Mouse (Mus musculus): ENCODE results near the gene Cap2.

Gene Cap2

DNA sequence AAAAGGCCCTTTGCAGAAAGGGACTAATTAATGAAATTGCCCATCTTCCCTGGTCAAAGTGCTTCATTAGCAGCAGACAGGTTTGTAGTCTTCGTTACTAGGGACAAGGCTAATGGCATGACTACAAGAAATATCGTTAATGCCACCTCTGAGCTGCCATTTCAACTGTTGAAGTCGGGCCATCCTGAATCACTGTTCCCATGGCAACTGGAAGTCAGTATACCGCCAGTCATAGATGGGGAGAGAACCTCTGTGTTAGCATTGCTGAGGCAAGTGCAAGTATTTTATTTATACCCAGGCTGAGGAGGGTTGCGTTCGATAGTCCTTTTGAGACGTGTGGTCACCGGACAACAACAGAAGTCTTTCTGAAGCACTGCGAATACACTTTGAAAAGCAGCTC lies 53.1 kb downstream of the Cap2 start:
- DNase-seq (ENCODE audit: low spot score in 2 of 2), result peak in 1 of 2 experiments; percentile 54

DNA sequence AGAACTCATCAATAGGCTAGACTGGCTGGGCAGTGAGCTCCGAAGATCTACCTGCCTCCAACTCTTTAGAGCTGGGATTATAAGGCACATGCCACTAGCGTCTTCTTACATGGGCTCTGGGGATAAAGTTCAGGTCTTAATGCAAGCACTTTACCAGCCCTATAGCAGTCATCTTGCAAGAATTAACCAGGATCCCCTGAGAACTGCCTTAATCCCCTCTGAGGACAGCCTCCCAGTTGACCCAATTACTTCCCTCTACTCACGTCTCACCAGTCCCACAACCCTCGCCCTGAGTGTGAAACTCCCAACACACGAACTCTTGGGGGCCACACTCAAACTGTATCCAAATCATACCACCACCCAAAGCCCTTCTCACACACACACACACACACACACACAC lies 64.3 kb downstream of the Cap2 start:
- no peak for DNase-seq (ENCODE audit: low spot score in 2 of 2)

DNA sequence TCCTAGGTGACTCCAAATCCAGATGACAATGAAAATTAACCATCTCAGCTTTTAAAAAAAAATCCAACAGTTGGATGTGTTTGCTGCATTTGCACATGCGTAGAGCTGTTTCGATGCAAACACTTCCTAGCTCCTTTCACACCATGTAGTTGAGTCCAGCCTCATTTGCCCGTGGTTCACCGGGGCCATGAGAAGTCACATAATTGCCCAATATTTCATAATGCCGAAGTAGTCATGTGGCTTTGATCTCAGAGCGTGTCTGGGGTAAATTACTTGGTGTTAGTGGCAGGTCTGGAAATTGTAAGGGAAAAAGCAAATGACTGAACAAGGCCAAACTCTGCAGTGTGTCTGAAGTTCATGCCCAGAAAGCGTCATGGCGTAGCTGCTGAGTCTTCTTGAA lies 67.8 kb downstream of the Cap2 start:
- DNase-seq (ENCODE audit: low spot score in 2 of 2), result no peak

DNA sequence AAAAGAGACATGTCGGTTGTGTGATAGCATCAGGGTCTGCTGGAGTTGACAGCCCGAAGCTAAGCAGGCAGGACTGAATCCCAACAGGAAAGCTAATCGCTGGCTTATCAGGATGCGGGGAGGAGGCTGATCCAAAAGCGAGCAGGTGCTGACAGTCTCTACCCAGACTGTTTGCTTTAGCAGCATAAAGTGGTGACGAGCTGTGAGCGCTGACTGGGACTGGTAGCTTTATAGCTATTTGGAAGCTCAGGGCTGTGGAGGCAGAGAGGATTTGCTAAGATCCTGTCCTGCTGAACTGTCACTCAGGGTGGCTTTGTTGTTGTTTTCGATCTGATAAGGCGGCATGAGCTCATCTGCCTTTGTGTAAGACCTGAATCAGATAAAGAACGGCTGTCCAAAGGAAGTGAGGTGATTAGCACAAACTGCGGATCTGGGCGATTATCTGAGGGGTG lies 69.5 kb downstream of the Cap2 start:
- DNase-seq (ENCODE audit: low spot score in 2 of 2), result peak; percentile 67 to 78

DNA sequence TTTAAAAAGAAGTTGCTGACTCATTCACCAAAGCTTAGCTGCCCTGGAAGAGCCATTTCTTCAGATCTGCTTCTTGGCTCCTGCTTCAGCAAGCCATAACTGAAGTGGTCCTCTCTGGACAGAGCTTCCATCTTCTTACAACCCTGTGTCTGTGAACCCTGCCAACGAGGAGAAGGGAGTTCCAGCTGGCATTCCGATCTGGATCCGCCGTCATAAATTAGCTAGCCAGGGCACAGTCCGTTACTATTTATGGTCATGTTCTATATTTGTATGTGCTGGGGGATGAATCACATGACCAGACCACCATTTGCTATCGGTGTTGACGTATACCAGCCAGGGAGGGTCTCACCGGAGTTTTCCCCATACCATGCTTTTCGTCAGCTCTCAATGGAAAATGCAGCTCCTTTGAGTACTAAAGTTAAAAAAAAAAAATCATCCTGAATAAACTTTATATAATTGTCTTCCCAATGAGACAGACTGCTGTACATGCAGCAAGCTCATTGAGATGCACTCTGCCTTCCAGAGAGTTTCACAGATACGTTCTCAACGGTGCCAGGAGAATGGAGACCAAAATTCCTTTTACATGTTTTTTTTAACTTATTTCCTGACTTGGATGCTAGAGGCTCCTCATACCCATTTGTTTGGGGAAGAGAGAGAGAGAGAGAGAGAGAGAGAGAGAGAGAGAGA lies 70.5 kb downstream of the Cap2 start:
- DNase-seq (ENCODE audit: low spot score in 2 of 2), result peak; percentile 68 to 84

DNA sequence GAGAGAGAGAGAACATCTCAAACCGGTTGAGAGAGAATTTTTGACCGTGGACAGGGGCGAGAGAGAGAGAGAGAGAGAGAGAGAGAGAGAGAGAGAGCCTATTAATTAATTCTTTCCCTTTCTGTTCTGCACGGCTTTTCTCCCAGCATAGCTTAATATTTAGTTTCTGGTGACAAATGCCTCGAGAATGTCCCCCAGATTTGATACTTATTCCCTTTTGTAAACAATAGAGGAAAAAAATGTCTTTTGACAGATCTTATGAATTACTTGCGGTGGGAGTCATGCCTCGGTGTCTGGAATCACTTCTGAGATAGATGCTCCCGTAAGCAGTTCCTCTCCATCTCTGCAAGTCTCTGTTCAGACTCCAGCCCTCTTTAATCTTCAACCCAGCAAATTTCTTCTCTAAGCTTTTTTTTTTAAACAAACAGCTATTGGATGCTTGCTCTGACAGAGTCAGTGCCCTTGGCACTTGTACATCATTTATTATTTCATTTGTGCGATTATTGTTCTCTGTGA lies 71.1 kb downstream of the Cap2 start:
- no peak for DNase-seq (ENCODE audit: low spot score in 2 of 2)

DNA sequence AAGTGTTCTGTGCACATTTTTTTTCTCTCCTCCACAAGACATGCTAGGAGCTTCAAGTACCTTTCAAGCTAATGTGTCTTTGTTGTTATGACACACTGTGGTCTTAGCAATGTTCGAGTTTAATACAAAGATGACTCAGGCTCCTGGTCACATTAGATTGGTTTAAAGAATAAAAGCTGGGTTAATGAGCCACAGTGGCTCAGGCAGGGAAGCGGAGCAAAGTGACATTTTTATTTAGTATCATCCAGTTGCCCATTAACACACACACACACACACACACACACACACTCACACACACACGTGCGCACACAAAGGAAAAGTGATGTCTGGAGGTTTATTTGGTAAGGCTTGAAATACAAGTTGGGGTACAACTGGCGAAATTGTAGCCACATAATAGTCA lies 72.6 kb downstream of the Cap2 start:
- no peak for DNase-seq (ENCODE audit: low spot score in 2 of 2)

DNA sequence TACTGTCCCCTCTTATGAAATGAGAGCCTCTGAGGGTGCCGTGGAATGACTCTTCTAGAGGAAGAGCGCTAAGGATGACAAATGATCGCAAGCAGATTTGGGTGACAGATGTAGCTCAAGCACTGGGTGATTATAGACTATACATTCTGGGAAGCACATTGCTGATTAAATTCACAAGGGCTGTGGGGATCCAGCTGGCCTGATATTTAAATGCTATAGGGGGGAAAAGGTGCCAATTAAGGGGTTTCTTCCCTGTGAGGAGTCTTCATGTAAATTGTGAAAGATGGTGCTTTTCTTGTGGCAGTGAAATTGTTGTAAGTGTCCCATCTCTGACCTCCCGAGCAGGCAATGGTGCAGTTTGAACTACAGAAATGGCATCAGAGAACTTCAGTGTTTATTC lies 73.1 kb downstream of the Cap2 start:
- DNase-seq (ENCODE audit: low spot score in 2 of 2), result no peak

DNA sequence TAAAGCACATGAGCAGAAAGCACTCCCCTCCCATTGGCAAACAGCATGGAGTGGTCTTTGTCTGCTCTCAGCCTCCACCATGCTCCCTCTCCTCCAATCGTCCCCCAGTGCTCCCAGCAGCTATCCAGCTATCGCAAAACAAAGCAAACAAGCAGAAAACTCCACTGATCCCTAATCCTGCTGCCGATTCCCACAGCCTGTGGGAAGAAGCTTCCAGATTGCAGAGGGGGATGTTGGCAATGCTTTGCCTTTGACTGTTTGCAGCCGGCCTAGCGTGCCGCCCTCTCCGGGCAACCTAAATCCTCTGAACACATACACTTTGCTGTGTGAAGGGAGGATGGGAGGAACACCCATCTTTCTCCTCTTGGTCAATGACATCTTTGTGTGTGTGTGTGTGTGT lies 83.2 kb downstream of the Cap2 start:
- DNase-seq (ENCODE audit: low spot score in 2 of 2), result no peak

DNA sequence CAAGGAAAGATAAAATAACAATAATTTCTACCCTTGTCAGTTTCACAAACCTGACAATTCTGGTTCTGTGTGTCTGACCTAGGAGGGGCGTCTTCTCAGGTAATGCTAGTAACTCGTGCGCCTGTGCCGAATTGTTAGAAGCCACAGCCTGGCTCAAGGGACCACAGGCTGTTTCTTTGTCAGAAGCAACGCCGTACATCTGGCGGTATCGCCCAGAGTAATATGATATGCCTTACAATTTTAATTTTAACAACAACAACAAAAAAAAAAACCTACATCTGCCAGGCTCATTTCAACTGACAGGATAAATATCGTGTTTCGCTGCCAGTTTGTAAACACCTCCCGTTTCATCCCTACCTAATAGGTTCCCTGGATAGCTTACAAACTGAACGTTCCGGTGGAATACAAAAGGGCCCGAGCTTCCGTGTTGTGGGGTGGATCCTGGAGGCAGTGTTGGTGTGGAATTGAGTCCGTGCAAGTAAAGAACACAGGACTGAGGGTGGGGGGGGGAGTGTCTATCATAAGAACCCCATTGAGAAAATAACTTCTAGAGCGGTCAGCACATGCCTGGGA lies 86.2 kb downstream of the Cap2 start:
- no peak for DNase-seq (ENCODE audit: low spot score in 2 of 2)

DNA sequence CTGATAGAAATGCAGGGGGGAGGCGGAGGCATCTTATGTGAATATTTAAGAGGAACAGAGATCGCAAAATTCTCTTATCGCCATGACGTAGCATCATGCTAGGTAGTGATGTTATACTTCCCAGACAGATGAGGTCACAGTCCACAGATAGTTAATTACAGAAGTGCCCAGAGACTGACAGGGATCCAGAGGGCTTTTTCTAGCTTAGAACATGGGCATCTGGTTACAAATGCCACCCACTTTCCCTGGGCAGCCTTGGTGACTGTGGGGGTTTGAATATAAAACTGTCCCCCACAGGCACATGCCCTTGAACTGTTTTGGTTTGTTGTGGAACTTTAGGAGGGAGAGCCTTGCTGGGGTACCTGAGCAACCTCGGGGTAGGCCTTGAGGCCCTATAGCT lies 87.0 kb downstream of the Cap2 start:
- DNase-seq (ENCODE audit: low spot score in 2 of 2), result no peak

DNA sequence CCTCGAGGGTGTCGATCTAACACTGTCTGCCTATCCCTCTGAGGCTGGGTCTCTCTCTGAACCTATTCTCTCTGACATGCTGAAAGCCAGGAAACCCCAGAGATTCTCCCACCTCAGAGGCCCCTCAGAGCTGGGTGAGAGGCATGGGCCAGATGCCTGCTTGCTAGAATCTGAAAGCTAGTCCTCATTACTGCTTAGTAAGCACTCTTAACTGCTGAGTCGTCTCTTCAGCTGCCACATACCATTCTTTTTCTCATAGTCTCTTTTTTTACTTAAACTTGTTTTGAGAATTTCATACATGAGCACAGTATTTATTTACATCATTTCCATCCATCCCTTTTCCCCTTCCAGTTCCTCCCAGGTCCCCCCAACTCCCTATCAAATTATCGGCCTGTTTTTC lies 89.2 kb downstream of the Cap2 start:
- DNase-seq (ENCODE audit: low spot score in 2 of 2), result no peak

DNA sequence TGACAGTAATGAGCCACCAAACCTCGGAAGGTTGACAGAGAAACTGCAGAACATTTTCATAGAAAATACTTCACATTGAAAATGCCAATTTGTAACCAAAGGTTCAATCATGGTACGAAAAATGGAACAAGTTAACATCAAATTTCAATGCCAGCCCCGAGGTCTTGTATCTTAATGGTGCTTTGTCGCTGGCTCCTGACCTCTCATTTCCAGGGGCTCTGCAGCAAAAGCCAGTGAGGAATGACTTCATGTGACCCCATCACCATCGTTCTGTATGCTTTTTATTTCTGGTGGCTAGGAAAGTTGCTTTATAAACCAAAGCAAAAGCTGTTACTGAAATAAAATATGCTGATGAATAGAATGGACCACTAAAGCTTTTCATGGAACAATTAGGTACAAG lies 99.0 kb downstream of the Cap2 start:
- no peak for DNase-seq (ENCODE audit: low spot score in 2 of 2)

DNA sequence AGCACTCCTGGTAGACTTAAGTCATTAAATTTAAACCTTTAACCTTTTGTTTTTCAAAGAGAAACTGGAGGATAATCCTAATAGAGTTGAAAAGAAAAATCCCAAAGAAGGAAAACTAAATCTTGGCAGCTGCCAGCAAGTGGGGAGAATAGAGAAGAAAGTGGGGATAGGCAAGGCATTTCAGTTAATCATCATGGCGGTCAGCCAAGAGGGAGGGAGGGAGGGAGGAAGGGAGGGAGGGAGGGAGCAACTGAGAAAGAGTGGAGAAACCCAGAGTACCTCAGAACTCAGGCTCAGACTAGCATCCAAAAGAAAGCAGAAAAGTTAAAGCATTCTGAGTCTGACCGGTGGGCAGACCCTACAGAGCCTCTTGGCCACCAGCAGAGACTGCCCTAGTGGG lies 99.7 kb downstream of the Cap2 start:
- no peak for DNase-seq (ENCODE audit: low spot score in 2 of 2)

DNA sequence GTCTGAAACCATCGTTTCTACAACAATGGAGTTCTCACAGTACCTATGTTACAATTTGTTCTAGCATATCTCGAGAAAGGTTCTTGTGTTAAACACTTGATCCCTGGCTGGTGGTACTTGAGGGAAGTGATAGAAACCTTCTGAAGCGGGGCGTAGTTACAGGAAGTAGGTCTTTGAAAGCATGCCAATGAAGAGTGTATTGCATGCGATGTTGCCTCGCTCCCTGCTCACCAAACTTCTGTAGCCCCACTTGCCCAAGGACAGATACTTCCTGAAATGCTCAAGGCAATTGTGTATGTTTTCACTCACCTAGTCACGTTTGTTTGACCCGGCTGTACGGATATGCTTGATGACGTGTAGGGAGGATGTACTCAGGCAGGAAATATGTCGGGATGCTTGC lies 101.0 kb downstream of the Cap2 start:
- DNase-seq (ENCODE audit: low spot score in 2 of 2), result no peak

DNA sequence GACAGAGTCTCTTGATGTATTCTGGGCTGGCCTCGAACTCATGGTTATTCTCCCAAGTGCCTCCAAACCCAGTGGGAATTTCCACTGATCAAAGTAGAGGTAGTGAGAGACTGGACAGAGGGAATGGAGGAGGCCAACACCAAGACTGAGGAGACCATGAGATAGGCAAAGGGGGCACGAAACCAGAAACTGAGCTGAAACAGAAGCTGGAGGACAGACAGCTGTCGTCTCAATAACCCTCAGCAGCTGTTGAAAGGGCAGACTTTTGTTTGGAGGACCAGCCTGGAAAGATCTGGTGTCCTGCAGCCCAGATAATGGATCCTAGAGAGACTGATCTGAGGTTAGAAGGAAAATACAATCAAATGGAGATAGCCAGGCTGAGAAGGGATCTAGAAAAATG lies 109.4 kb downstream of the Cap2 start:
- DNase-seq (ENCODE audit: low spot score in 2 of 2), result no peak

DNA sequence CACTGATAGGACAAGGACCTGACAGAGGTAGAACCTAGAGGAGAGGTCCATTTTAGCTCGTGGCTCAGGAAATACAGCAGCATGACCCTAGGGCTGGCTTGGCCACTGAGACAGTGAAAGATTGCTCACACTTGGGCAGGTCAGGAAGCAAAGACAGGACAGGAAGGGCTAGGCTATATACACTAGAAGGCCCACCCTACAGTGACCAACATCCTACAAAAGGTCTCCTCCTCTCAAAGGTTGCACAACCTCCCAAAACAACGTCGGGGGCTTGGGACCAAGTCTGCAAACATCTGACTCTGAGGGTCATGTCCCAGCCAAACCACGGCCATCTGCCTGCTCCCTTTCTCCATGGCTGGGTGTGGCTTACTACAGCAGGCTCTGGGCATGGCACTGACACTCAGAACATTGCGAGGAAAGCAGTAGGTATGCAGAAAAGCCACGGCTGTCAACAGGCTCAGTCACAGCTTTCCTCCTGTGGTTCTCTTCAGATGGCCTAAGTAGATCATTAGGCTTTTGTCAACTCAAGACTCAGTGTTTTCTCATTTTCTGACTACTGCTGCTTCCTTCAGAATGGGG lies 112.1 kb downstream of the Cap2 start:
- no peak for DNase-seq (ENCODE audit: low spot score in 2 of 2)

DNA sequence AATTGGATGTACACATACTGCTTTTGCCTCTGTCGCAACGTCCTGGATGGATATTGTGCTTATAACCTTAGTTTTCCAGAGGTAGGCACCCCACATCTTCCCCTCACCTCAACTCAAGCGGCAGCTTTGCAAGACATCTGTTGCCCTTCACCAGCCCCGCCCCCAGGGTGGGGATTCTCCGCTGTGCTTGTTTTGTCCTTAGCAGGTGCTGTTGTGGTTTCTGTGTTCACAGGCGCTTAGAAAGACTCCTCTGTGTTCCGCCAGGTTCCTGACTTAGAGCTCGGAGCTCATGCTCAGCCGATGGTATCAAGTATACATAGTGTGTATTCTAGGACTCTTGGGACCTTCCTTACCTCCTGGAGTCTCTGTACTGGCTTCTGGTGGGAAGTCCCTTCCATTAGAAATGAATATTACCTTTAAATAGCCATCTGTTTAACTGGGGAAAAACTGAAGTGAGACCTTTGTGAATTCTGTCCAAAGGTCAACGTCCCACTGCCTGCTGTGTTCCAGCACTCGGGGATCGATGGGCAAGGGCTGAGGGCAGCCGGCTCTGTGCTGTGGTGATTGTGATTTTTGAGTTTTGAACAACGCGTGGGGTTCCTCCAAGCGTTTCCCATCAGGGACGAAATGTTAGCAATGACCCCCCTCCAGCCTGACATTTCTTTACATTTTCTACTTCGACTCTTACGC lies 115.2 kb downstream of the Cap2 start:
- DNase-seq (ENCODE audit: low spot score in 2 of 2), result no peak

DNA sequence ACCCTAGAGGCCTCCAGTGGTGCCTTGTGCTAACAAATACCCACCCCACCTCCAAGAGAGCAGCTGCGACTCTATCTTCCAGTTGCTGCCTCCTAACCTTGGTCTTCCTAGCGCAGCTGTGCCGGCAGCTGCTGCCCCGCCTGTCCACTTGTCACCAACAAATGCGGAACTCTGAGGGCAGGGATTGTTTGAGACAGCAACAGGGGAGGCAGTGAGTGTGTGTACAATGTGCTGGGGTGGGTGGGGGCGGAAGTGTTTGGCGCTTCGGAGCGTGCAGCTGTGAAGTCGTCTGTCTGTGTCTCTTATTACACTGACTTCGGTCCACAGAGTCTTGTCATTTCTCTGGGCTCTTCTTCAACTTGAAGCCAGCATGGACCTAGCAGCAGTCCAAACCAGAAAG lies 118.0 kb downstream of the Cap2 start:
- peak in 1 of 2 experiments; percentile 49 for DNase-seq (ENCODE audit: low spot score in 2 of 2)

DNA sequence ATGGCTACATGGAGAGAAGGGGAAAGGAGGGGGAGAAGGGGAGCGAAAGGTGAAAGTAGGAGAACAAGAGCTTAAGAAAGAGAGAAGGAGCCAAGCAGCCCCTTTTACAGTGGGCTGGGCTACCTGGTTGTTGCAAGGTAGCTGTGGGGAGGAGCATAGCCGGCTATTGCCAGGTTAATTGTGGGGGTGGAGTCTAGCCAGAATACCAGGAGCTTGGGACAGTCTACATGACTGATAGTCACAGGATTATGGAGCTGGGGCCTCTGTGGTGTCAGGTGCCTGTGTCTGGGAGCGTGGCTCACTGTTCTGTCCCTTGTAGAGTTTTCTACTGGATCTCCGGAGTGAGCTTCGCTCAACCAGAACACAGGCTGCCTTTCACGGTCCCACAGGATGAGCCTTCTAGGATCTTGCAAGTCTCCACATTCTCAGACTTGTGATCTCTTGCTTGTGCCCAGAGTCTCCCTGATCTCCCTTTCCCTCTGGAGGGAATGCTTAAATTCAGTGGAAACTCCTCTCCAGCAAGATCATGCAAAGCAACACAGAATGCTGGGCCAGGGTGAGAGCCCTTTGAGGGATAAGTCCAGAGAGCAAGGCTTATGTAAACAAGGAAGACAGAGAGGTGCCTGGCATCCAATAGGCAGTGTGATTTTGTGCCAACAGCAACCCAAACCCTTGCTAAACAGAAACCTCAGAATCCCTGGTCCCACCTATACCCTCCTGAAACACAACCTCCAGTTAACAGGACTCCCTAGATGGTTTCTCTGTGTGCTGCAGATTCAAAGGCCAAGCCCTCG lies 119.5 kb downstream of the Cap2 start:
- peak in 1 of 2 experiments; percentile 17 for DNase-seq (ENCODE audit: low spot score in 2 of 2)

DNA sequence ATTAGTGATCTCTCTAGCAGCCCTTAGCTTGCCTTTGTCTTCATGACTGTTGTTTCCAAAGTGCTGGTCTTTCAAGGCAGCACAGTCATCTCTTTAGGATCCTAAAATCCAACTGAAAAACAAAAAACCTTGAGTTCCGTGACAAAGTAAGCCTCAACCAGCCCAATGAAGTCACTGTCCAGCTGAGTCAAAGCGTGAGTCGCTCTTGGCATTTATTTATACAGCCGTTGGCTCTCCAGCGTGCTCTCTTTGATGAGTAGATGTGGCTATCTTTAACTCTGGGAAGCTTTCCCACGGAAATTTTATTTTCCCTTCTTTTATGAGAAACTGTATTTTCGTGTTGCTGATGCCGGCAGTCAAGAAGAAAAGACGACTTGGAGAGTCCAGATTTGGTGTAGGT lies 125.0 kb downstream of the Cap2 start:
- no peak for DNase-seq (ENCODE audit: low spot score in 2 of 2)

DNA sequence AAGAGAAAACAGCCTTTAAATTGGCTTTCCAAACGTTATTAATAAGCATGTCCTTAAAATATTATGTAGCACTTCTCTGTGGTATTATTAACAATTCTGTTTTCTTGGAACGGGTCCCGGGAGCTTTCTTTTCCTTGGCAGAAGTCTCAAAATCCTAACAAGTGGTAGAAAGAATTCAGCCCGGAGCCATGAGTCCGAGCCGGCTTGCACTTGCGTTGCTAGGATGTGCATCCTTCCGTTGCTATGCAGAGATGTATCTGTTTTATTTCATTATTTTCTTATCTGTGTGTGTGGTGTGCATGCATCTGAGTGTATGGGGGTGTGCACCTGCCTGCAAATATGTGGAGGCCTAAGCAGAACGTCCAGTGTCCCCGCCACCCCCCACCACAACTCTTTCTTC lies 126.2 kb downstream of the Cap2 start:
- DNase-seq (ENCODE audit: low spot score in 2 of 2), result peak; percentile 81 to 86
